Mouse (Mus musculus) left cerebral cortex, adult 18-20 months (tissue): ENCODE measurements at regions not wholly inside any gene's neighbourhood (a gene's known extent, or its start where the extent isn't known, plus 50 kb on each side); places are given as distances from the start of the nearest gene placed in this dataset.

ENCODE experiments used
- DNase-seq, 2 experiments: peaks; one replicate each; pipeline ENCODE4 v3.0.0; 2021 to 2022; ENCODE audit warnings: low spot score in 2 of 2, mixed read lengths in 1 of 2

DNA sequence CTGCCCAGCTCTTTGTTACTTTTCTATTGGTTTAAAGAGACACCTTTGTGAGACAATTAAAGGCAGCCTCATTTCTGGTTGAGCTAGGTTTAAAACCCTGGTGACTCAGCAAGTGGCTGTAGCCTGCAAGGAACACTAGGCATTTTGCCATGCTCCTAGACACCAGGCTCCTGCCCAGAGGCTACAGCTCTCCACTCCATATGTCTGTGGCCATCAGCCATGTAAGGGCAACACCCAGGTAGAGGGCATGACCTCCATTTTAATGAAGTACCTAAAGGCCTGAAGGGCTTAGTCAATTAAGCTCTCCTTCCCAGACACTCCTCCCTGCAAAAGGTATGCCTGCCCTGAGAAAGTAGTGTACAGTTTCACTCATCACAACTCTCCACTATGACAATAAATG, 130.9 kb downstream of the Bod1 start:
- no peak for DNase-seq

DNA sequence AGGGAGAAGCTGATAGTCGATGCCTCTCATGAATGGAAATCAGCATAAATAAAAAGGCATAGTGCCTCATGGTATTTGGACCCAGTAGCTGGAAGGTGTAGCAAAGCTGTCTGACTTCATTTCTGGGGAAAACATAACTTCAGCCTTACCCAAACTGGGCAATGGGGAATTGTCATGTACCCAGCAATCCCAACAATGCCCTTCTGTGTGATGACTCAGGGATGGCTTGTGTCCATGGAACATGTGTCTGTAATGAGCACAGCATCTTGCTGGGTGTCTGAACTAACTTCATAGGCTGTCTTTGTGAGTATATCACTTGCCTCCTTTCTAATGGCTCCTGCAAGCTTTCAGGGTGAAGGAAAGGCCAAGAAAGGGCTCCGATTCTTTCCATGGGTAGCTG, 140.3 kb downstream of the Bod1 start:
- DNase-seq: no peak

DNA sequence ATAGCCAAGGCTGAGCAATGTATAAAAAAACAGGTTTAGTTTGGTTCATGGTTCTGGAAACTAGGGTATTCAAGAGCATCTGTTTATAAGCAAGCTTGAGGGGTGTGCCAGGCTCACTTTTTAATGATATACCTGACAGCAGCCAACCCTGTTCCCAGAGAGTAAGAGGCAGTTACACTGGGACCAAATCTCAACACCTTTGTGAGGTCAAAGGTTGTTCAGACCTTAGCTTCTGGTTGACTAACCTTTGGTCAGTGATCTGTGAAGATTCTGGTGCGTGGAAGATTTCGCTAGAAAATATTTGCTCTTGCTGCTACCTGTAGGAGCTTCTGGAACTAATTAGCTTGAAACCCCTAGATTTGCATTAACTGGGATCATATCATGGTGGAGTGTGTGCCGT, 140.8 kb downstream of the Bod1 start:
- no peak for DNase-seq

DNA sequence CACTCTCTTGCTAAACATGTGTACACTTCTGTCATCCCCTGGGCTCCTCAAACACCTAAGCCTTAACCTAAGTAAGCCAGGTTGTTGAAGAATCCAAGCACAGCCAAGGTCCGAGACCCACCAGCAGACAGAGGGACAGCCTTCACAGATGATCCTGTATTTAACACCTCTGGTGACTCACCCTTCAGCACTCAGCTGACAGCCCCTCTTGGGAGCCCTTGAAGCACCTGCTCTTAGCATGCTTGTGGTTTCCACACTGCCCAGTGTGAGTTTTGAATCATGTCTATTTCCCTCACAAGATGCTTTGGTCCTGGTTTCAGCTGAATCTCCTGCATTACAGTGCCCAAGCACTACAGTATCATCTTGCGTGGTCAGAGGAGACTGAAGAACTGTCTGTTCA, 142.0 kb downstream of the Bod1 start:
- DNase-seq: no peak

DNA sequence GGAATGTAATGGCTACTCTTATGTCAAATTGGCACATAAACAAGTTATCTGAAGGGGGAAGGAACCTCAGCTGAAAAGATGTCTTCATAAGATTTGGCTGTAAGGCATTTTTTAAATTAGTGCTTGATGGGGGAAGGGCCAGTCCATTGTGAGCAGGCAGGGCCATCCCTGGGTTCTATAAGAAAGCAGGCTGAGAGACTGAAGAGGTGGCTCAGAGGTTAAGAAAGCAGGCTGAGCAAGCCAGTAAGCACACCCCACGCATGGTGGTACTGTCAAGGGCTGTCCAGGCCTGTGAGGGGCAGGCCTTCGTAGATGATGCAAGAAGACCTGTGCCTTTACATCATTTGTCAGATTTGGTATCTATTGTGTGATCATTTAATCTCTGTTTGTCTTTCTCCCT, 147.0 kb downstream of the Bod1 start:
- no peak for DNase-seq

DNA sequence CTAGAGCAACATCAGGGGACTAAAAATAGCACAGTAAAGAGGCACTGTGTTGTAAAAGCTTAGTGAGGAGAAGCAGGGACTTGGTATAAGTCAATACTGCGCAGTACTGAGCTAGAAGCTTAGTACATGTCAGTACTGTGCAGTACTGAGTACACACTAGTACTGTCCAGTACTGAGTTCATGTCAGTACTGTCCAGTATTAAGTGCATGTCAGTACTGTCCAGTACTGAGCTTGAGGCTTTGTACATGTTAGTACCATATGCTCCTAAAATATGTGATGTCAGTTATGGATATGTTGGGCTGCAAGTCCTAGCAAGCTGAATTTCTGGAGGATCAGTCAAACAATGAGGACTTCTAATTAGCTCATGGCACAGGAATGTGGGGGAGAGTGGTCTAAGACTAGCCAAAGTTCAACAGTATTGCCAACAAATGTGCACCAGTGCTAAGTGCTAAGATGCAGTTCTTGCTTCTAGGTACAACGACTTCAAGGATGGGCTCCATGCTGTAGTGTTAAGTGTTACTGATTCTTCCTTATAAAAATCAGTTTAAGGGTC, 147.5 kb downstream of the Bod1 start:
- DNase-seq: no peak

DNA sequence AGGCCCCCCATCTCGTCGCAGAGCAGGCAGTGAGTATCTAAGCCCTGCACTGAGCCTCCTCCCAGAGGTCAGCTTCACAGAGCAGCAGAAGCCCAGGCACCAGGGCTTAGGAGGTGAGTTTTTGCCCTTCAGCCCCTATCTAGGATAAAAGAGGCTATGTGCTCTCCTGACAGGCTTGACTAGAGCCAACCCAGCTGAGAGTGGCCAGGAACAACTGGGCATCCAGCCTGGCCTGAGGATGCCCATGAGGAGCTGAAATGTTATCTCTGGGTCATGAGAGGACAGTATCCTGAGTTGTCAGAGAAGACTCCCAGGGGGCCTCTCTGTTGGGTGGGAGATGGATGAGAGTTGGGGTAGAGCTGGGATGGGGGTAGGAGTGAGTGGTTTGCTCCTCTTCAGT, 149.6 kb downstream of the Bod1 start:
- DNase-seq: no peak

DNA sequence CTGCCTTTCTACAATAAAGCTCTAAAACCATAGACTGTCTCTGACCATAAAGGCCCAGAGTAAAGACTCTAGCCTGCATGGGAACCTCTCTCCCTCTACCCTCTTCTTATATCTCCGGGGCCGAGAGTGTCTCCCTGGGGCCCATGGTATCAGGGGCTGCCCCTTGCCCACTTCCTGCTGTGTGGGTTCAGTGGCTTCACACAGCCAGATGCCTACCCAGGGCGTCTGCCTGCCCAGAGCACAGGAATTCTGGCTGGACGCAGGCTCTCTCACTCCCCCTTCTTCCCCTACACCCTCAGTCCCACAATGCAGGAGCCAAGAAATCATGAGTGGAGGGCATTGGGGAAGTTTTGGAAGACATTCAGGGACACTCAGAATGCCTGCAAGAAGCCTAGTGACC, 150.8 kb downstream of the Bod1 start:
- DNase-seq: no peak

DNA sequence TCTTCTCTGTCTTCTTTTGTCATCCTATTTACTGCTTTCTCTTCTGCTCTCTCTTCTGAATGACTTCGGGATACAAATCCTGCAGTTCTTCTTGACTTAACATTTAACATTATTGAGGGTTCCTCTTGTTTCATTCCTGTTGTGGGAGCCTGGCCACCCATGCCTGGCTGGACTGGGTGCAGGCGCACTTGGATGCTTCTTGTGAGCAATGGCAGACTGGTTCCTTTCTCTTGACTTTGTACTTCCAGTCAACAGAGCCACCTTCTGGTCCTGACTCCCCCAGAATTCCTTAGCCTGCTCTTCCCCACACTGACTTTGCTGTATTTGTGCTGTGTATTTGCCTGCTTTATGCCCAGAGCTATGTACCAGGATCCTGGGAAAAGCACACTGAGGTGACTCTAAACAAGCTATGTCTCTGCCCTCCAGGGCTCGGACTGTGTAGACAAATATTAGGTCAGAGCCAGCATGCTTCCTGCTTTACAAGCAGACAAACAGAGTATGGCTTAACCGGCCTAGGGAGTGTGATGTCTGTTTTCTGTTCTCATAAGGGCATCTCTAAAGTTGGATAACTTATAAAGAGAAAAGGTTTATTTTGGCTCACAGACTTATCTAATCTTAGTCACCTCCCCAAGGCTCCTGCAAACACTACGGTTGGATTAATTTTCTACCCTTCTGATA, 133.5 kb upstream of the Stc2 start:
- DNase-seq: no peak

DNA sequence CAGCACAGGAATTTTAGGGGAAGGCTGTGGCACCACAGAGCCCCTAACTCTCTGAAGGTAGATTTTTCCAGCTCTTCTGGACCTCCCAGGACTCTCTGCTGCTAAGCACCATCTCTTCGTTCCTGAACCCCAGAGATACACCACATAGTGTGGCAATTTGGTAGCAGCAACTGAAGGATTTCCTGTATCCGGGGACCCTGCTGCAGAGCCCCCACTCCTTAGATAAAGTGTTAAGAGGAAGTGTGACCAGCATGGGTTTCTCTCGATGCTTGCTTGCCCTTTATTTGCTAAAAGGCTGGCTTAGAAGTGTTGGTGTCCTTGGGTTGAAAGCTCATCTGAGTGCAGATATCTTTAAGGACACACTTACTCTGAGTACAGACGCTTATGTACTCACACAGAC, 115.6 kb upstream of the Stc2 start:
- DNase-seq: no peak

DNA sequence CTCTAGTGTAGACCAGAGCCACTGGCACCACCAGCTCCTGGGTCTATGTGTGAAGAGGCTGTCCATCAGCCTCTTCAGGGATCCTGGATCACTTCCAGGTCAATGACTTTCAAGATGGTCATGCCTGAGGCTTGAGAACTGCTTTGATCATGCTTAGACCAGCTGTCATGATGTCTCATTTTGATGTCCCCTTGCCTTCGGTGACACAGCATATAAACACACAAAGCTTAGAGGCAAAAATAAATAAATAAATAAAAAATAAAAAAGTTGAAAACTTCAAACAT, 111.1 kb upstream of the Stc2 start:
- DNase-seq: no peak

DNA sequence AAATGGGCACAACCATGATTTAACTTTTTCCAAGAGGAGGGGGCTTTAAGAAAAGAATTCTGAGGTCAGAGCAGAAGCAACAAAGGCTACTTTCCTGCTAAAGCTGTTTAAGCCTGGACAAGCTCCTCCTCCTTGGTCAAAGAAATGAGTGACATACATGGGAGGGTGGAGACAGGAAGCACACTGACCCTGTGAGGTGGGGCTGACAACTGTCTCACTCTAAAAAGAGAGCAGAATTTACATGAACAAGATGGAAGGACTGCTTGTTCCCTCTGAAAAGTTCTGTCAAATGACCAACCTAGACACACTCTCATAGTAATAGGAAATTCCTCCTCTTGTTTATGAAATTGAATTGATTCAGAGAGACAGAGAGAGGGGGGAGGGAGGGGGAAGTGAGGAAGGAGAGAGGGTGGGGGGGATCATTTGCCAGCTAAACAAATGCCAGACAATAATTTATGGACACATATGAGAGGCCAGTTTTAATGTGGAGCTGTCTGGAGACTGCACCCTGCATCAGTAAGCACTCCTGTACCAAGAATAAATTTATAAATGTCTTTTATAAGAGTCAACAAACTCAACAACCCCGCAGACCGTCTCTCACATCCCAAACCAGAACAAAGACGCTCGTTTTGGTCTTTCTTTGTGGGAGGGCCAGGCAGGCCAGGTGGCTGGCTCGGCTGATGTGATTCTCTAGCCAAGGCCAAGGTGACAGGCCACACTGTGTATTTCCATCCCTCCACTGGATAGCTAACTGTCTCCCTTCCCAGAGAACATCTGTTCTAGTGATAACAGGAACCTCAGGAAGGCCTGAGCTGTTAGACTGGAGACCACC, 110.6 kb upstream of the Stc2 start:
- no peak for DNase-seq

DNA sequence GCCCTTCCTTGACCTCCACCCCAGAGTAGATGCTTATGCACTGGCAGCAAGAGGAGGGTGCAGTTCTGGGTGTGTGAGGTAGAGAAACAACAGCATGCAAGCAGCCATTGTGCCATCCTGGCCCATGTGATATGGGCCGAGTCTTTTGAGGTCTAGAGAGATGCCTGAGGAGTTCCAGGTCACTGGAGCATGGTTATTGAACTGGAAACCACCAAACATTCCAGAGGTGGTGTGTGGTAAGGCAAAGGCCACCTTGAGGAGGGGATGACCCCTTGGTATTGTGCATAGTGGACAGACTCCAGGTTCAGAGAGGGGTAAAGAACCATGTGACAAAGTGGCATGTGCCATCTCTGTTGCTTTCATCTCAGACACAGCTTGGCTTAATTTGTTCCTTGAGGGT, 107.9 kb upstream of the Stc2 start:
- DNase-seq: no peak

DNA sequence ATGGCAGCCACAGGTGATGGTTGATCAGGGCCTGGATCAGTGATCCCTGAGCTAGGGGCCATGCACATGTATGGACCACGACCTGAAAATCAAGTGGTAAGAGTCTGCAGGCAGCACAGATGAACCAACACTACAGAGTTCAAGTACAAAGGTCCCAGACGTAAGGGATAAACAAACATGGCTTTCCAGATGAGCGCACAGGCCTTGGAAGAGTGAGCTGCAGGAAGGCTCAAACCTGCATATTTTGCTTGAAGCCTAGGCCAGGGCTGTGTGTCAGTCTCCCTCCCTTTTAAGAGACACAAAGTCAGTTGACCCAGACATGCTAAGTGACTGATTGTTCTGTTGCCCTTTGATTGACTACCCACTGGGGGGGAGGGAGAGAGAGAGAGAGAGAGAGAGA, 107.2 kb upstream of the Stc2 start:
- no peak for DNase-seq

DNA sequence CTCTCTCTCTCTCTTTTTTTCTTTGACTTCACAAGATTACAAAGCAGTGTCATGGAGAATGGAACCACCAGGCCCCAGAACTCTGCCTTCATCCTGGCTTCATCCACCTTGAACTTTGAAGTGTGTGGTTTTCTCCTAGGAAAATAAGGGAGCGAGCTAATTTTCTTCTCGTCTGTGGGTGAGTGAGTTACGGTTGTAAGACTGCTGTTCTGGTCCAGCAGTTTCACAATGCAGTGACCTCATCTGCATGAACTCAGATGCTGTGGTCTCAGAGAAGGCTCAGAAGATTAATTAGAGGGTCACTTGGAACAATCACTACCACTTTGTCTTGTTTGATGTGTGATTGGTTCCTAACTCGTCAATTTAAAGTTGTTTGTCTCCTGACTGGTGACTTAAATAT, 103.1 kb upstream of the Stc2 start:
- no peak for DNase-seq

DNA sequence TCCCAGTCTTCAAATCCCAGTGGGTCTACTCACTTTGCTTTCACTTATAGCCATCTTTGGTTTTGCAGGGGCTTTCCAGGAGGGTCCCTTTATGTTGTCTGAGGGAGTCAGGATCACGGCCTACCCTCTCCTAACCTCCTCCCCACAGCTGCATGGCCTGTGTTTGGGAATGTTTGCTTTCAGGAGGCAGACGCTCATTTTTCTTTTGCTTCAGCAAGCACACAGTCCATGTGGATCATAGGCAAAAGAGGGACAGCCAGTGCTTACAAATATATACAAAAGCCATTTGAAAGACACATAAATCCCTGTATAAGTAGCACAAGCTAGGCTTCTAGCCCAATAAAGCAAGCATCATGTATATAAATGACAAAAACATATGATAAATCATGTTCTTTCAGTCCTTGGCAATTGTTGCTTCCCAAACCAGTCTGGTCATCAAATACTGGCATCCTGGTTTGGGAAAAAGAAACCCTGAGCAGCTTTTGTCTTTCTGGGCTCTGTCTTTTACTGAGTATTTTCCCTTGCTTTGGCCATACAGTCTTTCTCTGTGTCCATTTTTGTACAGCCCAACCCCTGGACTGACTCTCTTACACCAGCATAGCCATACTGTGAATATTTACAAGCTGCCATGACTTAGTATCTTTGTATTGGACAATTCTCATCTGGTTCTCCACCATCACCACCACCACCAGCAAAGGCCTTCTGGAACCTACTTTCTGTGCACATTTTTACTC, 101.0 kb upstream of the Stc2 start:
- DNase-seq: no peak

DNA sequence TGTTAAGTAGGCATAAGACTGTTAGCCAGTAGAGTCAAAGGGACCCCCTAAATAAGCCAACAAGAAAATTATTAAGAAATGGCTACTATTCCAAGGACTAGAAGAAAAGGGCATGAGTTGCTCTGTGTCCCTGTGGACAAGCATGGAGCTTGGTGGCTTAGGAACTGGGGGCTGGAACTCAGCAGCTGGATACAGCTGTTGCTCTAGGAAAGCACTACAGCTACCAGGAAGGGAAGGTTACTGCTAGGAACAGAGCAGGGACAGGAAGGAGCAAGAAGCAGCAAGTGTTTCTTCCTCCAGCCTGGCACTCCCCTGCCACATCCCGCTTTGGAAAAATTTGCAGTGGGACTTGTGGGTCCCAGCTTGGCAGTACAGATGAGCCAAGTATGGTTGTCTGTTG, 95.0 kb upstream of the Stc2 start:
- DNase-seq: no peak

DNA sequence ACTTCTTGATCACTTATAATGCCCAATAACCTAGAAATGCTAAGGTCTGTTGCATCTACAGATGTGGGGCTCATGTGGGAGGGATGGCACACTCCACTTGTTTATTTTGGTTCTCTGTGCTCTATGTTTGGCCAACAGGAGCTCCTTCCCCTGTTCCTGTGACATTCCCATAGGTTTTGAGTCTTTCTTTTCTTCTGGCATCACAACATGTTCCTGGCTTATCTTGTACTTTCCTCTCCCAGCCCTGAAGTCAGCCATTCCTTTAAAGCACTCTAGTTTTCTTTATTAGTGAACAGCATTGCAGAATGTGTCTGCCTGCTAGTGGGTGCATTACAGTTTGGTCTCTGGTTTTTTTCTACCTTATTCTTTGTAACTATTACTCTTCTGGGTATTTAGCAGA, 92.6 kb upstream of the Stc2 start:
- no peak for DNase-seq

DNA sequence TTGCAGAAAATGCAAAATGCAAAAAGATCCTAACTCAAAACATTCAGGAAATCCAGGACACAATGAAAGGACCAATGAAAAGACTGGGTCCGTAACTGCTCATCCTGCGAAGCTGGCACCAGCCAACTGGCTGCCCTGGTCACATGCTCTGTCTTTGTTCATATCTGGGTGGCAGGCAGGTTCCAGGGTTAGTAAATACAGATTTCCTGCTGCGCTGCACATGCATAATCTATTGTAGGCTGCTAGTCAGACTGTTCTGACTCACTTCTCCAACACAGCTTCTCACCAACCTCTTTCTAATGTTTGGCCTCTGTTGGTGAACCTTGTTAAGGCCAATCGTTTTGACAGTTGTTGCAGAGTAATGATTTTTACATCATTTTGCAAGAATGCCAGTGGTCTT, 92.0 kb upstream of the Stc2 start:
- no peak for DNase-seq

DNA sequence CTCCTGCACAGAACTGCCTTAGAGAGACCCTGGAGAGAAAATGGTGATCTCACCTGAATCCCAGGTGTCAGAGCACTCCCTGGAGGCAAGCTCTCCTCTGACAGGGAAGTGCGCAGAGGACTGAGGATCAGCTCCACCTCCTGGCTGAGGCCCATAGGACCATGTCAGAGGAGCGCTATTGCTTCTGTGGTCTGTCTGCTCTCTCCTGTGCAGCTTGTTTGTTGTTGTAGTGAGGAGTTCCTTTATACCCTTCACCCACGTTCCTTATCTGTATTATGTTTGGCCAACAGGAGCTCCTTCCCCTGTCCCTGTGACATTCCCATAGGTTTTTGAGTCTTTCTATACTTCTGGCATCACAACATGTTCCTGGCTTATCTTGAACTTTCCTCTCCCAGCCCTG, 91.5 kb upstream of the Stc2 start:
- DNase-seq: no peak

DNA sequence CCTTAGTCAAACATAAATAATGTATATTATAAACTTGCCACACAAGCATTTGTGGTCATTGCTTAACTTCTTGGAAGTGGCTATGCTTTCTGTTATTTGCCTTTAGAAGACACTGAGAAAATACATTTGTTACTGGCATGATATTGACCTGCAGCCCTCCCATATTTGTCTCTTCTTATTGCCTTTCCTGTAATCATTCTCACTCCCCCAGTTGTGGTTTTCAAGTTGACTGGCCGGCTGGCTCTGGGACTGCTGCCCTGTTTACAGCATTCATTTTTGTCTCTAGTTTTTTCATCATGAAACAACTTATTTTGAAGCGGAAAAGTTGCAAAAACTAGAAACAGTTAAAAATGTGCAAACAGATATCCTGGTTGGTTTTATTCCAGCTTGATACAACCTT, 57.5 kb upstream of the Stc2 start:
- DNase-seq: no peak
